Mouse (Mus musculus): Measurements from ENCODE around the gene Lrrc20.

DNA sequence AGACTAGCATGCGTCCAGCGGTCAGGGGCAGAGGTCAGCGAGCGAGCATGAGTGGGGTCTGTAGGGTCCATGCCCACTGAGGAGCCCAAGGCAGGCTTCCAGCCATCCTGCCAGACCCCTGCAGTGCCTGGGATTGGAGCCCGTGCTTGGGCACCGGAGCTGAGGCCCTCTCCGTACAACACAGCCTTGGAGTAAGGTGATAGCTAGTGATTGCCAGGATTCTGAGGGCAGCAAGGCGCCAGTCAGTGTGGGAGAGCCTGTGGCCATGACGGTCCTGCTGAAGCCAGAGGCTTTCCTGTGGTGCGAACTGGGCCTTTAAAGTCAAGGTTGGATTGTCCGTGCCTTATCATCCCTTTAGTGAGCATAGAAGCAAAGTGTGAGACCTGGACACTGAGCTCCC is 9.2 kb downstream of the Lrrc20 start:
- TF ChIP-seq CTCF (IDR thresholded peaks at IDR 0.05; ENCODE audit: extremely low read depth, insufficient read depth, insufficient read length, insufficient replicate concordance) (no peak), POLR2A (IDR thresholded peaks at IDR 0.05; ENCODE audit: low read depth, low read length) (no peak)

All from spleen, adult 2 months (tissue).